Mouse (Mus musculus): ENCODE data around the gene Trmo. TPM values are rescaled to one million over a fixed set of nuclear protein-coding genes. Genes with fewer than 3 reads are reported as not detected.

Gene Trmo
- polyA plus RNA-seq, 1 experiment from 2014 or later: 8.0 TPM

DNA sequence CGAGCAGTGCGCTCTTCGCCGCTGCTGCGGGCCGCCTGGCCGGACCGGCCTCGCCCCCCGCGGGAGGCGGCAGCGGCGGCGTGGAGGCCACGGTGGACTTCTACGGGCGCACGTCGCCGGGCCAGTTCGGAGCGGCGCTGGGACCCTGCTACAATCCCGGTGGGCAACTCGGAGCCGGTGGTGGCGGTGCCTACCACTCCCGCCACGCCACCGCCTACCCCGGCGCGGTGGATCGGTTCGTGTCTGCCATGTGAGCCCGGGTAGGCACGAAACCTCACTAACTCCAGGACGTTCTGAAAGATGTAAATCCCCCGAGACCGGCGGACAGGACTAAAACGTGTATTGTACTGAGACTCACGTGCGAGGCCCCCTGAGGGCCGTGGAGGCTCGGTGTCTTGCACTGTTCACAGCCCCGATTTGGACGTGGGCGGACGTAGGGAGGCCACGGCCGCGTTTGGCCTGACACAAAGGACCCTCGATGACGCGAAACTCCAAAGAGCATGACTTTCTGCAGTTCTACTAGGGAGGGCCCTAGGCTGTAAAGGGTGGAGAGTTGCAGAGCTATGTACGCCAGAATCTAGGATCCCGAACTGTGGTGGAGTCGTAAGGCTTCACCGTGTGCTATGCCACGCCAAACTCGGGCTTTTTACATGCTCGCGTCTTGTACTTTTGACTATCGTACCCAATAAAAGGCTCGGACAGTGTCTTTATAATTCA lies 44.0 kb downstream of the Trmo start:
- H3K9me3 ChIP-seq (ENCODE audit: control insufficient read depth, low read length): no peaks in the 10 kb centered on the region
- H3K27me3 ChIP-seq (ENCODE audit: control insufficient read depth, insufficient read depth, low read length): peaks cover 99% of the 10 kb centered on the region
- peak overlapping the region; percentile 5 to 42; a peak in 3 of 4 replicates for H3K4me3 ChIP-seq (ENCODE audit: control insufficient read depth in 1 of 2, insufficient read depth in 1 of 2, low read depth in 1 of 2, low read length in 2 of 2)
- no peaks in the 10 kb centered on the region for H3K36me3 ChIP-seq (ENCODE audit: control insufficient read depth, insufficient read depth, low read length)
- peaks cover 0 to 10% of the 10 kb centered on the region in 2 experiments; a peak in 2 of 4 replicates for H3K4me1 ChIP-seq (ENCODE audit: control insufficient read depth in 2 of 2, insufficient read depth in 2 of 2, low read length in 2 of 2)
- ATAC-seq (ENCODE audit: insufficient number of reproducible peaks, insufficient read depth, low FRiP score, low read depth): no peak
- H3K9ac ChIP-seq (ENCODE audit: low read length): no peak overlapping the region
- H3K27ac ChIP-seq (replicated peaks in 1 of 2; ENCODE audit: control insufficient read depth in 1 of 2, insufficient read depth in 1 of 2, low read depth in 2 of 2, low read length in 2 of 2): no peak overlapping the region
- H3K4me2 ChIP-seq (ENCODE audit: low read length): peak overlapping the region; percentile 63
- 3% methylated on average over 67 of the region's 67 CpGs for WGBS

DNA sequence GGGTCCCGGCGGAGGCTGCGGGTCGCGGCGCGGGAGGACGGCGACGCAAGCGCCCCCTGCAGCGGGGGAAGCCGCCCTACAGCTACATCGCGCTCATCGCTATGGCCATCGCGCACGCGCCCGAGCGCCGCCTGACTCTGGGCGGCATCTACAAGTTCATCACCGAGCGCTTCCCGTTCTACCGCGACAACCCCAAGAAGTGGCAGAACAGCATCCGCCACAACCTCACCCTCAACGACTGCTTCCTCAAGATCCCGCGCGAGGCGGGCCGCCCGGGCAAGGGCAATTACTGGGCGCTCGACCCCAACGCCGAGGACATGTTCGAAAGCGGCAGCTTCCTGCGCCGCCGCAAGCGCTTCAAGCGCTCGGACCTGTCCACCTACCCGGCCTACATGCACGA lies 44.9 kb downstream of the Trmo start:
- Histone ChIP-seq H3K9me3 (ENCODE audit: control insufficient read depth, low read length) (no peaks in the 10 kb centered on the region), H3K27me3 (ENCODE audit: control insufficient read depth, insufficient read depth, low read length) (peaks cover 99% of the 10 kb centered on the region), H3K36me3 (ENCODE audit: control insufficient read depth, insufficient read depth, low read length) (no peaks in the 10 kb centered on the region), H3K4me2 (ENCODE audit: low read length) (peak overlapping the region; percentile 63), H3K4me1 (ENCODE audit: control insufficient read depth in 2 of 2, insufficient read depth in 2 of 2, low read length in 2 of 2) (peaks cover 0 to 13% of the 10 kb centered on the region in 2 experiments; a peak in 2 of 4 replicates), H3K27ac (replicated peaks in 1 of 2; ENCODE audit: control insufficient read depth in 1 of 2, insufficient read depth in 1 of 2, low read depth in 2 of 2, low read length in 2 of 2) (no peak overlapping the region), H3K4me3 (ENCODE audit: control insufficient read depth in 1 of 2, insufficient read depth in 1 of 2, low read depth in 1 of 2, low read length in 2 of 2) (peak overlapping the region; percentile 5 to 42; a peak in 3 of 4 replicates), H3K9ac (ENCODE audit: low read length) (no peak overlapping the region; the same call in 1 of the 2 replicates)
- no peak for ATAC-seq (ENCODE audit: insufficient number of reproducible peaks, insufficient read depth, low FRiP score, low read depth)
- WGBS: under 1% methylated on average over 44 of the region's 51 CpGs

DNA sequence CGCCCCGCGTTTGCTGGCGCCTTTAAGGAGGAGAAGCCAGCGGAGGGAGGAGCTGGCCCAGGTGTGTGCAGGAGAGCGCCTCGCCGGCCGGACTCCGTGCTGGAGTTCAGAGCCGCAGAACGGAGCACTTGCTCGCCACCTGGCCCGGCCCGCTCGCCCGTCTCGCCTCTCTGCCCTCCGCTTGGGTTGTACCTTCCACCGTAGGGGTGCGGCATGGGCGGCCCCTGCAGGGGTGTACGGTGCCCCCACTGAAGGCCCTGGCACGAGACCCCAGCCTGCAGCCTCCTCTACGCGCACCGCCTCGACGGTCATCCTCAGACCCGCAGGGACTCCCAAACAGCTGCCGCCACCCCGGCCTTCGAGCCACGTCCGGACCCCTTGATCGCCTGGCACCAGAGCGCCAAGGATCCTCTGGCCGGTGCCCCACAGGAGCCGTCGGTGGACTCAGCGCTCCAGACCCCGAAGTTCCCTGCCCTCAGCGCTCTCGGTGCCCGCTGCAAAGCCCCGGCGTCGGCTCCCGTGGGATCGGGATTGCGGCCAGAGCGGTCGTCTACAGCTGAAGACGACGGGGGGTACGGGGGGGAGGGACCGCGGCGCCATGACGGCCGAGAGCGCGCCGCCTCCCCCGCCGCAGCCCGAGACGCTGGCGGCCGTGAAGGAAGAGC lies 45.5 kb downstream of the Trmo start, which contains the start of gene Foxe1:
Foxe1 (plus strand) TSS at position 14 of the 665 bp plus-strand sequence.
- no peaks in the 10 kb centered on the region for H3K36me3 ChIP-seq (ENCODE audit: control insufficient read depth, insufficient read depth, low read length)
- no peak within 1 kb of the TSS; the same call in 1 of the 2 replicates for H3K9ac ChIP-seq (ENCODE audit: low read length)
- H3K4me1 ChIP-seq (ENCODE audit: control insufficient read depth in 2 of 2, insufficient read depth in 2 of 2, low read length in 2 of 2): peaks cover 0 to 14% of the 10 kb centered on the region in 2 experiments; a peak in 2 of 4 replicates
- under 1% methylated on average over 67 of the region's 70 CpGs for WGBS
- no peaks in the 10 kb centered on the region for H3K9me3 ChIP-seq (ENCODE audit: control insufficient read depth, low read length)
- no peak within 1 kb of the TSS for H3K27ac ChIP-seq (replicated peaks in 1 of 2; ENCODE audit: control insufficient read depth in 1 of 2, insufficient read depth in 1 of 2, low read depth in 2 of 2, low read length in 2 of 2)
- no peak for ATAC-seq (ENCODE audit: insufficient number of reproducible peaks, insufficient read depth, low FRiP score, low read depth)
- H3K4me3 ChIP-seq (ENCODE audit: control insufficient read depth in 1 of 2, insufficient read depth in 1 of 2, low read depth in 1 of 2, low read length in 2 of 2): peak within 1 kb of the TSS; percentile 10 to 42
- peaks cover 99% of the 10 kb centered on the region for H3K27me3 ChIP-seq (ENCODE audit: control insufficient read depth, insufficient read depth, low read length)
- H3K4me2 ChIP-seq (ENCODE audit: low read length): peak within 1 kb of the TSS; percentile 63

DNA sequence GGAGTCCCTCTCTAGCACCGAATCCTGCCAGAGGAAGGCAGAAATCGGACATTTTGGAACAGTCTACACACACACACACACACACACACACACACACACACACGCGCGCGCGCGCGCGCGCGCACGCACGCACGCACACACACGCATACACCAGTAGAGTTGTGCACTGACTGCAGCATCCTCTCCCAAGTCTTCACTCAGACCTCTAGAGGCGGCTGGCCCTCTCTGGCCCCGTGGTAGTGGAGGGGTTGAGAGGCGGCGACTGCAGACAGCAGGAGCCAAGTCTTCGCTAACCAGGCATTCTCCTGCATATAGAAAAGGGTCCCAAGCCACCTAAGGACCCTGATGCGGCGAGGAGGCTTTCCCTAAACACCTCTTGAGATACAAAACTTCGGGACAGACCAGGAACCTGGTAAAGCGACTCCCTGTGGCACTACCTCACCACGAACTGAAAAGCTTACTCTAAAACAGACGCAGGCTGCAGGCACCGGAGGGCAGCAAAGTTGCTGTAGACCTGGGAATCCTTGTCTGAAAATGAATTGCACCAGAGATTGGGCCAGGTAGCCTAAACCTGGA lies 46.4 kb downstream of the Trmo start:
- 0% methylated on average over 22 of the region's 28 CpGs for WGBS
- peaks cover 99% of the 10 kb centered on the region for H3K27me3 ChIP-seq (ENCODE audit: control insufficient read depth, insufficient read depth, low read length)
- H3K27ac ChIP-seq (replicated peaks in 1 of 2; ENCODE audit: control insufficient read depth in 1 of 2, insufficient read depth in 1 of 2, low read depth in 2 of 2, low read length in 2 of 2): no peak overlapping the region
- no peaks in the 10 kb centered on the region for H3K9me3 ChIP-seq (ENCODE audit: control insufficient read depth, low read length)
- ATAC-seq (ENCODE audit: insufficient number of reproducible peaks, insufficient read depth, low FRiP score, low read depth): no peak
- H3K36me3 ChIP-seq (ENCODE audit: control insufficient read depth, insufficient read depth, low read length): no peaks in the 10 kb centered on the region
- peak overlapping the region; percentile 3 to 10; a peak in 2 of 4 replicates for H3K4me3 ChIP-seq (ENCODE audit: control insufficient read depth in 1 of 2, insufficient read depth in 1 of 2, low read depth in 1 of 2, low read length in 2 of 2)
- no peak overlapping the region for H3K9ac ChIP-seq (ENCODE audit: low read length)
- H3K4me2 ChIP-seq (ENCODE audit: low read length): peak overlapping the region; percentile 63
- H3K4me1 ChIP-seq (ENCODE audit: control insufficient read depth in 2 of 2, insufficient read depth in 2 of 2, low read length in 2 of 2): peaks cover 2 to 24% of the 10 kb centered on the region in 2 experiments; a peak in 2 of 4 replicates

DNA sequence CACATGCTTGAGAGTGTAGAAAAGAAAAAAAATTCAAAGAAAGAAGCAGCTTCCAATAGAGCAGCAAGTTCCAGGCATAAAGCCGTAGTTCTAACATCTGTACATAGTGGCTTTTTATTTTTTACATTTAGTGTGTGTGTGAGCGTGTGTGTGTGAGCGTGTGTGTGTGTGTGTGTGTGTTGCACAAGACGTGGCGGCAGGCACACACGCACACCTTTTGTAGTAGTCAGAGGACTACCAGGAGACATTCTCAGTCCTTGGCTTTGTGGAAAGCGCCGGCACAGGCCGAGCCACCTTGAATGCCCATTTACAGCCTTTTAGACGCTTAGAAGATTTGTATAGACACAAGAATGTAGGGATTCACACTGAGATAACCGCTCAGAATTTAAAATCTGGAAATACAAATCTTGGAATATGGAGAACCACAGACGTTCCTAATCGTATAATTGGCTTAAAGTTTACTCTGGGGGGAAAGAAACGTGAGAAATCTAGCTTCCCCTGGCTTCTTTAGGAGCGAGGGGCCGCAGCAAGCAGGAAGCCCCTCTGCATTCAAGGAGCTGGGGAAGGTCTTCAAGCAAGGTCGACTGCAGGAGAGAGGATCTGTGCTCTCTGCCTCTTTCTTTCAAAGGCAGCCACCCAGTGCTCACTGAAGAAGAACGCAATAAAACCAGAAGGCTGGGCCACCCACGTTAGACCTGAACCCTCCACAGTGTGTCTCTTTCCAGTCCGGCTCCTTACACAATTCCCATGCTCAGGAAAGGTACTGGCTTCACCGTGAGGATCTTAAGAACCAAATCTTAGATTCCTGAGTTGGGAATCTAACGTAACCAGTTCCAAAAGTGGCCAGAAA lies 47.2 kb downstream of the Trmo start:
- H3K4me3 ChIP-seq (ENCODE audit: control insufficient read depth in 1 of 2, insufficient read depth in 1 of 2, low read depth in 1 of 2, low read length in 2 of 2): 0 out of 4 replicates have a peak overlapping the region, but pooled peaks of 1 of the 2 experiments have one; percentile 3
- no peak overlapping the region for H3K9ac ChIP-seq (ENCODE audit: low read length)
- H3K27ac ChIP-seq (replicated peaks in 1 of 2; ENCODE audit: control insufficient read depth in 1 of 2, insufficient read depth in 1 of 2, low read depth in 2 of 2, low read length in 2 of 2): no peak overlapping the region
- peak overlapping the region; percentile 63; the same call in 1 of the 2 replicates for H3K4me2 ChIP-seq (ENCODE audit: low read length)
- no peaks in the 10 kb centered on the region for H3K36me3 ChIP-seq (ENCODE audit: control insufficient read depth, insufficient read depth, low read length)
- H3K27me3 ChIP-seq (ENCODE audit: control insufficient read depth, insufficient read depth, low read length): peaks cover 99% of the 10 kb centered on the region
- H3K9me3 ChIP-seq (ENCODE audit: control insufficient read depth, low read length): no peaks in the 10 kb centered on the region
- peaks cover 3 to 25% of the 10 kb centered on the region in 2 experiments; a peak in 2 of 4 replicates for H3K4me1 ChIP-seq (ENCODE audit: control insufficient read depth in 2 of 2, insufficient read depth in 2 of 2, low read length in 2 of 2)
- no peak for ATAC-seq (ENCODE audit: insufficient number of reproducible peaks, insufficient read depth, low FRiP score, low read depth)
- WGBS: 17% methylated on average over 22 of the region's 22 CpGs

DNA sequence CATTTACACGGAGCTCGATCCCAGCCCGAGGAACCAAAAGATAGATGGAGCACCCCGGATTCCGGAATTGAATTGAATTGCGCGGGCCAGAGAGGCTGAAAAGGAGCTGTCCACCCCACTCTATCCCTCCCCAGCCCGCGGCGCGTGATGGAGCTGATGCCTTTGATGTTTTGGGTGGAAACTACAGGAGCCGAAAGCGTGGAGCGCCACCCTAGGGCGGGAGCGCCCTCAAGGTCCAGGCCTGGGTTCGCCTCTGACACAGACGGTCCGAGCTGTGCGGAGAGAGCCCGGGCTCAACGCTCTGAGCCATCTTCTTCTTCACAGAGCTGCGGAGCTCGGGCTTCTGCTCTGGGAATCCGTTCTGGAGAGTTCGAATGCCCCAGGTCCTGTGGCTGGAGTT lies 49.7 kb downstream of the Trmo start:
- Histone ChIP-seq H3K27me3 (ENCODE audit: control insufficient read depth, insufficient read depth, low read length) (peaks cover 83% of the 10 kb centered on the region), H3K9ac (ENCODE audit: low read length) (no peak overlapping the region), H3K4me2 (ENCODE audit: low read length) (no peak overlapping the region), H3K36me3 (ENCODE audit: control insufficient read depth, insufficient read depth, low read length) (no peaks in the 10 kb centered on the region), H3K4me3 (ENCODE audit: control insufficient read depth in 1 of 2, insufficient read depth in 1 of 2, low read depth in 1 of 2, low read length in 2 of 2) (no peak overlapping the region), H3K27ac (replicated peaks in 1 of 2; ENCODE audit: control insufficient read depth in 1 of 2, insufficient read depth in 1 of 2, low read depth in 2 of 2, low read length in 2 of 2) (no peak overlapping the region), H3K4me1 (ENCODE audit: control insufficient read depth in 2 of 2, insufficient read depth in 2 of 2, low read length in 2 of 2) (peaks cover 3 to 22% of the 10 kb centered on the region in 2 experiments; a peak in 2 of 4 replicates), H3K9me3 (ENCODE audit: control insufficient read depth, low read length) (no peaks in the 10 kb centered on the region)
- no peak for ATAC-seq (ENCODE audit: insufficient number of reproducible peaks, insufficient read depth, low FRiP score, low read depth)
- 3% methylated on average over 26 of the region's 26 CpGs for WGBS

DNA sequence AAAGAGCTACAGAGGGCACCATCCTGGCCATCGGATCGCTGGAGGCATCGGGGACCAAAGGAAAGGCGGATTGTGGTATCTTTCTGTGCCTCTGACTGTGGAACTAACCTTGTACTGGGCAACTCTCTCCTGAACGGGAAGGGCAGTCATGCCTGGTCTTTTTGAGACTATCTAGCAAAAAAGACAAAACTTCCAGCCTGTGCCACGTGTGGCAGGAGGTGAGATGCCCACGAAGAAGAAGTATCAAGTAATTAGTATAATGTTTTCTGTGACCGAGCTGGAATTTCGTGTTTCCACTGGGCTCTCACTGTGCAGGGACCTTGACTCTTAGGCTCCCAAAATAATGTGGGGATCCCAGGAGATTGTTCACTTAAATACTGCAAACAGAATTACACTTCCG lies 50.2 kb downstream of the Trmo start:
- no peak overlapping the region for H3K27ac ChIP-seq (replicated peaks in 1 of 2; ENCODE audit: control insufficient read depth in 1 of 2, insufficient read depth in 1 of 2, low read depth in 2 of 2, low read length in 2 of 2)
- 26% methylated on average over 10 of the region's 10 CpGs for WGBS
- no peak for ATAC-seq (ENCODE audit: insufficient number of reproducible peaks, insufficient read depth, low FRiP score, low read depth)

More for the DNA sequence above, 50.2 kb downstream of the Trmo start:
- Histone ChIP-seq H3K9me3 (ENCODE audit: control insufficient read depth, low read length) (no peaks in the 10 kb centered on the region), H3K4me1 (ENCODE audit: control insufficient read depth in 2 of 2, insufficient read depth in 2 of 2, low read length in 2 of 2) (peaks cover 3 to 16% of the 10 kb centered on the region in 2 experiments; a peak in 2 of 4 replicates), H3K4me3 (ENCODE audit: control insufficient read depth in 1 of 2, insufficient read depth in 1 of 2, low read depth in 1 of 2, low read length in 2 of 2) (no peak overlapping the region), H3K27me3 (ENCODE audit: control insufficient read depth, insufficient read depth, low read length) (peaks cover 78% of the 10 kb centered on the region), H3K4me2 (ENCODE audit: low read length) (no peak overlapping the region), H3K9ac (ENCODE audit: low read length) (no peak overlapping the region), H3K36me3 (ENCODE audit: control insufficient read depth, insufficient read depth, low read length) (no peaks in the 10 kb centered on the region)
